Mouse (Mus musculus): ENCODE results near the gene Itpr1.

Itpr1 gene

DNA sequence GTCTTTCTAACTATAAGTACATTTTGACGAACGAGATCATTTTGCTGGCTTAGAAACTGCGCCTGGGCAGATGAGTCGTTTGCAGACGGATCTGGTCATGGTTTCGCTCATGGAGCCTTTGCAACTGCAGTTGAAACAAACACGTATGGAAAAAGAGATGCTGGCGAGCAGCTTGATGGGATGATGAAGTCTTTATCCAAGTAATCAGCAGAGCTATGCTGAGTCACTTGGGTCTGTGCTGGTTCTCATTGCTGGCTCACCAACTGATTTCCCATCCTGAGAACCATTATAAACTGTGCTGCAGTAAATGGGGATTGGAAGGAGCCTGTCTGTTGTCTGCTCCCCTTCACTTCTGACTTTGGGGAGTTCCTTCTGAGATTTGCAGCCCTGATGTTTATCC lies 31.7 kb downstream of the Itpr1 start:
- no peak for DNase-seq (ENCODE audit: low spot score)

DNA sequence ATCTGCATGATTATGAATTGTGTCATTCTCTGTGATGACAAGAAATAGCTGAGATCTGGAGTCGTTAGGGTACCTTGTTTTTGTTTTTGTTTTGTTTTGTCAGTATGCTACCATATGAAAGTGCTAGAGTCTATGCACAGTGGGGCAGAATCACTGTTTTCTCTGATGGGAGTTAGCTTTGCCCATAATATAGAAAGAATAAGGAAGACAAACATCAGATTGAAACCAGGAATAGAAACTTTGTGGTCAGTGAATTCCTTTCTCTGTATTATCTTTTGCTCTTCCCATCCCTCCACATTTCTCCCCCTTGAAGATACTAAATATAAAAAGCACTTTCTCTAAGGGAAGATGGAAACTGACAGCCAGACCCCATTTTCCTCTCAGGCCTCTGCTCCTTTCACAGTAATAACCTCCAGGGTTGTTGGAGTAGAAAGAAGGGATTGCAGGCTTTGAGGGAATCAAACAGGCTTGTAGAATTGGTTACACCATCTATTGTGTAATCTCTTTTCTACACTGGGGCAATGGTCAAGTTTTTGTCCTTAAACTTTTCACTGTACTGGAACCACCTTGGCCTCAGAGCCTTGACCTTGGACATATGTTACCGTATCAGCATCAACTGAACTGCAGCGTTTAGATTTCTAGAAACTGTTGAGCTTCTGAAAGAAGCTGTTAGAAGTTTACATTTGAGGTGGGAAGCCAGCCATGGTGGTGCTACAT lies 33.6 kb downstream of the Itpr1 start:
- no peak for DNase-seq (ENCODE audit: low spot score)

DNA sequence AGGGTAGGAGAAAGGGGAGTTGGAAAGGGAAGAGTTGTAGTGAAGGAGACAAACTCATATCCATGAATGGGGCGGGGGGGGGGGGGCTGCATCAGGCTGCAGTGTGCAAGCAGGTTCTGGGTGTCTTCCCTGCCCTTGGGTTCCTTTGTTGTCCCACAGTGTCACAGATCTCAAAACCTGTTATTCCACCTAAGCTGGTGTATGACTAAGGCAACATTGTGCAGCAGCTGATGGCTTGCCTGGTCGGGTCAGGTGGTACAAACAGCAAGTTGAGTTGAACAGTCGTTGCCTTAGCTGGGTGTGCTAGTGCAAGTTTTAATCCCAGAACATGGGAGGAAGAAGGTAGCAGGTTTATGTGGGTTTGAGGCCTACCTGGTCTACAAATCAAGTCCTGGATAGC lies 34.3 kb downstream of the Itpr1 start:
- no peak for DNase-seq (ENCODE audit: low spot score)

DNA sequence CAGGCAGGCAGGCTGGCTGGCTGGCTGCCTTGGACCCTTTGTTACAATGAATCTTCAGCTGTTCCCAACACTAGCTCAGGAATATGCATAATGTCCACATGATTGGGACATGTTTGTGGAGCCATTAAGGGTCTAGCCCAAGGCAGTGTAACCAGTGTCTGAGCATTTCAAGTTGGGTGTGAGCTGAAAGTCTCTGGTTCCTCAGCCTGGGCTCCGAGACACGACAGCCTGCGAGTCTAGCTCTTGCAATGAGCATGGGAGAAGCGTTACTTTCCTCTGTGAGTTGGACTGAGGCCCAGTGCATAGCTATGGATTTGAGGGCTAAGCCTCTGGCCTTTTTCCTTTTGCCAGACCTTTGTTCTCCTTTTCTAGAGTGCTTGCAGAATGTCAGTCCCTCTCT lies 35.6 kb downstream of the Itpr1 start:
- no peak for DNase-seq (ENCODE audit: low spot score)

DNA sequence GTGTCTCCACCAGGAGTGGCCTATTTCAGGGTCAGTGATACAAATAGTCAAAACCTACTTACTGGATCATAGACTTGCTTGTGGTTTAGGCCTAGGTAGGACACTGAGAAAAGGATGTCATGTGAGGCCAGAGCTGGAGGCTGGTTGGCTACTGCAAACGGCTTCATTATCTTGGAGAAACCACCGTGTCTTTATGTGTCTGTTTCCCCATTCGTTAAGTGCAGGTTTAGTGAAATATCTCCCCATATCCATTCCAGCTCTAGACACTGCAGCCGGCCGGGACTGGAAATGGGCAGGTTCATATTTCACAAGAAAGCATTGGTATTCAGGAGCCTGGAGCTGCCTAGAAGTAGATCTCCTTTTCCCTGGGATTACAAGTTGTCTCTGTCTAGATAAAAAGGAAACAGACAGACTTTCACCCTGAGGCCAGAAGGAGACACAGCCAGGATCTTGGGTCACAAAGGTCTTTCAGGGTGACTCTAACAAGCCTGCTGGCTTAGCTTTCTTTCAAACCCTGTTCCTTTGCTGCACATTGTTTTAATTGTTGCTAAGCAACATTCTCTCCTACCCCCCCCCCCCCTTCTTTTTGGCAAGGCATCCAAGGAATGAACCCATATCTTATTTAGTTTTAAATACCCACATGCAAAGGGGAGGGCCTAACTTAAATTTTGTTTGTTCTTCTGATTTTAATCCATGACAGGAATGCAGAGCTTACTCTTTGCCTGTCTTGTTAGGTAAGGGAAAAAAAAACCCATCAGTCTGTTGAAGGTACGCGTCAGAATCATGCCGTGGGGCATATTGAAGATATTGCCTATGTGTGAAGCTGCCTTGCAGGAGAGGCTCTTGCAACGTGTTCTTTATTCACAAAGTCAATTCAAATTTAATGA lies 36.4 kb downstream of the Itpr1 start:
- DNase-seq (ENCODE audit: low spot score): no peak

DNA sequence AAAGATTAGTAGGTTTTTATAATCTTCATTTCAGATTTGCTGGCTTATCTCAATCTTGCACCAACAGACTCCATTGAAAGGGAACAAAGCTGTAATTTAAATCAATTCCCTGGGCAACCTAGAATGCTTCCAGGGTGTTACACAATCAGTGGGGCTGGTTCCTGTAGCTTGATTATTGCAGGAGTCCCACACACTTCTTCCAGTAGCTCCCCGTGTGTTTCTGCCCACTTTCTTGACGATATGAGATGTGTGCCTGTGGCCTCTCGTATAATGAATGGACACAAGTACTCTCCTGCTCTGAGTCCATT lies 37.0 kb downstream of the Itpr1 start:
- no peak for DNase-seq (ENCODE audit: low spot score)

DNA sequence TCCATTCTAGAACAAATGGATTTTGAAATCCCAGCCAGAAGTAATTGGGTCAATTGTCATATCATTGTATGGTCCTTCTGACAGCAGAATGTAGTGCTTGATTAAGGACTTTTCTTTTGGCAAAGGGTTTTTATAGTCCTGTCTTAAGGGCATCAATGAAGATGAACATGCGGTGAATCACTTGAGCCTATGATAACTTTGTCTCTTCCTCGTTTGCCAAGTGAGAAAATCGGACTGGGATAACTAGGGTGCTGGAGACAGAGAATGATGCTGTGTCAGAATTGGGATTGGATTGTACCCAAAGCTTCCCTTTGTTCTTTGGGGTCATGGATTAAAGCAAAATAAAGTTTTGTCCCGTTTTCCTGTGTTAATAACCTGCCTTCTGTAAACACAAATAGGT lies 37.5 kb downstream of the Itpr1 start:
- no peak for DNase-seq (ENCODE audit: low spot score)

DNA sequence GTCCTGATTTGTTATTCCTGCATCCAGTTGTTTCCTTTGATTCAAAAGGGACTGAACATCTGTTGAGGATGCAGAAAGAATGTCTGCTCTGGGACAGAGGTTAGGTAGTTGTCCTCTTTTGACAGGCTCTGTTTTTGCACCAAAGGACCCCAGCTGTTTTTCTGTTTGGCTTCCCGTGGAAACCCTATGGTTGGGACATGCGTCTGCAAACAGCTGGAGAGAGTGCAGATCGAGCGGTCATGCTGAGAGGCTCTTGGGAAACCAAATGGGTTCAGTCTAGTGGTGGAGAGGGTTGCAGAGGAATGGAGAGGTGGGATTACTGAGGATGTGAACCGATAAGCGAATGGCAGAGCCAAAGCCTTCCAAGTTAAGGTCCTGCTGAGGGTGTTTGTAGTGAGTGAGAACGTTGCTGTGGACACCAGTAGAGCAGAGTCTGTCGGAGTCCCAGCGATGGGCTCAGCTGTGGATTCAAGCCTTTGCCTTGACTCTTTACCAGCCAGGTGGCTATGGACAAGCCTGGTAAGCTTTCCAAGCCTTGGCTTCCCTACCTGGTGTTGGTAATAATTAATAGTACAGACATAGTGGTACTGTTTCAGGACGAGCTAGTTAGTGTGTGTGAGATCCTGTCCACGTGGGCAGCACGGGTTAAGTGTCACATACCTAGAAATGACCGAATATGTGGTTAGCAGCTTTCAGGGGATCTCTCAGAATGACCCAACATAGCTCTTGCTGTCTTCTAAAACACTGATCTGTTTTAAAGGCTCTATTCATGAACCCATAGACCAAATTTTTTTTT lies 39.9 kb downstream of the Itpr1 start:
- DNase-seq (ENCODE audit: low spot score): no peak

DNA sequence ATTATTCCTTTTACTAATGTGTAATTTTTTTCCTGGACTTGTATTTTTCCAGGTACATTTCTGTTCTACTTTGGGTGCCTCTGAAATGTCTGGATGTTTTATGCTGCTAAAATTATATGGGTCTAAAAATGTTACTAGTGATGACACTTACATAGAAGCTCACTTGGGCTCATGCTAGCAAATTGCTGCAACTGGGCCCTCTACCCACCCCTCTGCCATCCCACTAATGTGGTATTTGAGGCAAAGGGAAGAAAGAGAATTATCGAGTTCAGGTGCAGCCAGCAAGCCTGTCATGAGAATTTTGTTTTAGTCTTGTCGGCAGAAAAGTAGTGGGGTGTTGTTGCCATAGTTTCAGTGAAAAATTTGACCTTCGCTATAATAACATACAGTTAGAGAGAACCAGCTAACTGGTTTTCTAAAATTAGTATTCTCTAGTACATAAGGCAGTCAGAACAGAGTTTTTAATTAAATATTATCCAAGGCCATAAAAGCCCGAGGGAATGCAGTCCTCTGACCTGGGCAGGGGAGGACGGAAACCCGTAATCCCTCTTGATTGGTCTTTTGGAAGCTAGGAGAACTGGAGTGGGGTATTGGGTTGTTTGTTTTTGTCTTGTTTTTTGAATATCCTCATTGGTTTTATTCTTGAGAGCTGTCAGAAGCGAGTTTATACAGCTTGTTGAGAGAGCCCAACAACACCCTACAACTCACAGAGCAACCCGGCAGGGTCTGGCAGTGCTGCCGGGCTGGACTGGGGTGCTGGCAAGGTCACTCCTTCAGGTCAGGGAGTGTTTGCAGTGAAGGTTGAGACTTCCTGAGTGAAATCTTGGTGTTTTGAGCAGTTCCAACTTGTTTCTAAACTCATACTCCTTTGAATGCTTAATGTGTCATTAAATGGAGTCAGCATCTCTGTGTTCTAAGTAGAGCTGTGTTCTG lies 41.5 kb downstream of the Itpr1 start:
- no peak for DNase-seq (ENCODE audit: low spot score)

DNA sequence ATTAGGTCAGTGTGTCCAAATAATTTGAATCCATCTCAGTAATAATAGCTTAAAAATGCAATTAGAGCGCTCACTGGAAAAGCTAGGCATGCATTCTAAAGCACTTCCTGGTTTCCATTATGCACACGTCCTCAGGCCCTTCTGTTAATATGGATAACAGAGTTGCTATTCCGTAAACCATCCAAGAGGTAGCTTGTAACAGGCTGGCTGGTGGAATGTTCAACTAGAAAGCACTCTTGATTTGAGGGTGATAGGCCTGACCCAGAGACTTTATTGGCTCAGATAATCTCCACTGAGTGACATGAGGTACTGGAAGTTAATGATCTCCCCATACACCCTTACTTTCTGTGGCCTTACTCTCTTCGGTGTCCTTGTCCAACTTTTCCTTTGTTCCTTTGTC lies 43.0 kb downstream of the Itpr1 start:
- no peak for DNase-seq (ENCODE audit: low spot score)

DNA sequence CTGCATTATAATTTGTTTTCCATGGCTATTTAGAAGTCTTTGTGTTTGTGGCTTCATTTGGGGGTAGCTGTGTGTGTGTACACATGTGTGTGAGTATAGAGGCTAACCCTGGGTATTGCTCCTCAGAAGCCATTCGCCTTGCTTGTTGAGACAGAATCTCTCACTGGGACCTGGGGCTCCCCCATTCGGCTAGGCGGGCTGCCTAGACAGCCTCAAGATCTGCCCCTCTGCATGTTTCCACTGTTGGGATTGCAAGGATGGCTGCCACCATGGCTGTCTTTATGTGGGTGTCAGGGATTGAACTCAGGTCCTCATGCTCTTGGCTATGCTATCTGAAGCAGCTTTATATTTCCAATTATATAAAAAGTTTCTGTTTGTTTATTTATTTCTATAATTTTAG lies 44.3 kb downstream of the Itpr1 start:
- DNase-seq (ENCODE audit: low spot score): no peak

DNA sequence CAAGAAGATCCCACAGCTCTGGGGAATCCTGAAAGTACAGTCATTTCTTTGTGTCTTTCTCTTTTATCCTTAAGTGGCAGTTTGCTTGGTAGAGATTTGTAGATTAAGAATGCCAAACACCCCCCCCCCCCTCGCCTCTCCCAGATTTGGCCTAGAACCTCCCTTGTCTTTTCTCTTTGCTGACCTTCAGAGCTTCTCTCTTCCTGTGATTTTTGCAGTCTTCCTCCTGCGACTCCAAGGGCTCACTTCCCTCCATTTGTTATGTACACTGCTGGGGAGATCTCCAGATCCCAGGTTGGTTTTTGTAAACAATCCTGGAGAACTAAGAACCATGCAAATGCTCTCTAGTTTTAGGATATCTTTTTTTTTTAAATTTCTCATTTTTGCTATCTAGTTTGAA lies 45.7 kb downstream of the Itpr1 start:
- DNase-seq (ENCODE audit: low spot score): no peak

DNA sequence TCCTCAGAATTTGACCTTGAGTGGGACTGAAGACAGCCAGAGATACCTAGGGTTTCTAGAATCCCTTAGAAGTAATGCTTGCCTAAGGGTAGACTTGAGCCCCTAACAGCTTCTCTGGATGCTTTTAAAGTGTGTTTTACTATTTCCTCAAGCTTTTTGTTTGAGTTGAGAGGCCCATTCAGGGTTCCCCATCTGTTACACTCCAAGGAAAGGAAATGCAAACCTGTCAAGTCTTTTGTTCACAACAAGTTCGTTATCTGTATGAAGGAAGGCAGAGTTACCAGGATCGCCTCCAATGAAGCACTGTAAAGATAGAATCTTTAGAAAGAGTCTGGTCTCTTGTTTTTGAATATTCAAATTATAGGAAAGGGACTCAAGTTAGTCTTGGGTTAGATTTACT lies 46.8 kb downstream of the Itpr1 start:
- no peak for DNase-seq (ENCODE audit: low spot score)

DNA sequence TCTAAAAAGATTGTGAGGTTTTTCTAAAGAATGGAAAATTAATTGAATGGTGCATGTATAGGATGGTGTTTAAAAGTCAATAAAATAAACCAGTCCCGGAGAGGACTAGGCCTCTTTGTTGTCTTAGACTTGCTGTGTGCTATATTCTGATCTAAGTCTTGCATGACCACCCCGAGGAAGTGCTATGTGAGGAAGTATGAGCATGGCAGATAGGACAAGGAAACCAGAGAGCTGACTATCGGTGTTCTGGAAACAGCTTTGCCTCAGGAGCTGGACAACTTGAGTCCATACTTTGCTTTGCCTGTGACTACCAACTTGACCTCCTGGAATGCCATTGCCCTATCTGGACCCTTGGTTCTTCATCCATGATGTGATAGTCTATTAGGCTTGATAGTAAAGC lies 48.6 kb downstream of the Itpr1 start:
- no peak for DNase-seq (ENCODE audit: low spot score)

DNA sequence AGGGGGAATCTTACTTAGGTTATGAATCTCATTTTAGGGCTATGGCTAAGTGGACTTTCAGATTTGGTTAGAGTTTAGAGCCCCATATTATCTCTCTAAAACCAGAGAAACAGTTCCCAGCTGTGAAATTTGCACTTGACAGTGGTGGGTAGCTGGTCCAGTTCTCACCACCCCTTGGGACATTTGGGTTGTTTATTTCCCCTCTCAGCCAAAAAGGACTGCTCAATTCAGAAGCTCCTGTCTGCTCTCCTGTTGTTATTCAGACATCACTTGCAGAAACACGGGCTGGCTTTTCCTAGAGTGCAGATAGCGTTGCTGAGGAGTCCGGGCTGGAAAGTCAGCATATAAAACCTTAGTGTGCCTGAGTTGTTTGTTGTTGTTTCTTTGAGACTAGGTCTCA lies 51.3 kb downstream of the Itpr1 start:
- no peak for DNase-seq (ENCODE audit: low spot score)

DNA sequence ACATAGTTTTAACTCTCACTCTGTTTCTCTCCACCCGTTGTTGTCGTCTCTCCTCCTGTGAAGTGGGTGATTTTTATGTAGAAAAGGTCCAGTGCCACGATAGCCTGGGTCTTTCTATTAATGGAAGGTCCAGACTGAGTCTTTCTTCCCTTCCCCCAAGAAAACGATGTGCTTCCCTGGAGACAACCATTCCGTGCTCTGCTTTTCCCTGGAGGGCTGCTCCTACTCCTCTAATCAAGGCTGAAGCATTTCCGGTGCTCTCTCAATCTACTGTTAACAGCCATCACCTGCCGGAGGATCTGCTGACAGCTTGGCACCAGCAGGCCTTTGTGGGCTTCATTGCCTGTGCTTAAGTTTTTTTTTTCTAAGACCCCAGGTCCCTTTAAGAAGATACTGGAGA lies 60.6 kb downstream of the Itpr1 start:
- DNase-seq (ENCODE audit: low spot score): no peak

DNA sequence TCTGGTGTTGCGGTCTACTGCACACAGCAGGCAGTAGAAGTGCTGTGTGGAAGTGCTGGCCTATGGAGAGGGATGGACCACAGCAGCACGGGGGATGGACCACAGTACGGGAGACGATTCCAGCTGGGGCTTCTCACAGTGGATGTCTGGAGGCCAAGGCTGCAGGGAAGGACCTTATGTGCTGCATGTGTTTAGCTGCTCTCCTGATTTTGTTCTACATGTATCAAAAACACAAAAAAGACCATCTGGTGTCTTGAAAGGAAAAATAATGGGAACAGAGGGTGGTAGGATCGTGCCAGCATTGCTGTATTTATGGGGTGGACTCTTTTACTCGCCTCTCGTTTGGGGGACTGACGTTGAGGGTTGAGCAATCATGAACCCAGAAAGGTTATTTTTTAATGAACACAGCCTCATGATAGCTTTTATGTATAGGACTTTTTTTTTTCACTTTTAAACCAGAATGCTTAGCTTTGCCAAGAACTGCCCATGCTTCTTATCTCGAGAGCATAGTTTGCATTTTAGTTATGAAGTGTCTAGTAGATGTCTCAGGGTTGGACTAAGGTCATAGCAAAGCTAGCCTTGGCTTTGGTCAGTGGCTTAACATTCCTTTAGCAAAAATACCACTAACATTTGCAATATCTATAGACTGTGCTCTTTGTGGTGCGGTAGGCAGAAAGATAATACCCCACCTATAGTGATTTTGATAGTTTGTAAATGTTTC lies 61.6 kb downstream of the Itpr1 start:
- DNase-seq (ENCODE audit: low spot score): no peak

DNA sequence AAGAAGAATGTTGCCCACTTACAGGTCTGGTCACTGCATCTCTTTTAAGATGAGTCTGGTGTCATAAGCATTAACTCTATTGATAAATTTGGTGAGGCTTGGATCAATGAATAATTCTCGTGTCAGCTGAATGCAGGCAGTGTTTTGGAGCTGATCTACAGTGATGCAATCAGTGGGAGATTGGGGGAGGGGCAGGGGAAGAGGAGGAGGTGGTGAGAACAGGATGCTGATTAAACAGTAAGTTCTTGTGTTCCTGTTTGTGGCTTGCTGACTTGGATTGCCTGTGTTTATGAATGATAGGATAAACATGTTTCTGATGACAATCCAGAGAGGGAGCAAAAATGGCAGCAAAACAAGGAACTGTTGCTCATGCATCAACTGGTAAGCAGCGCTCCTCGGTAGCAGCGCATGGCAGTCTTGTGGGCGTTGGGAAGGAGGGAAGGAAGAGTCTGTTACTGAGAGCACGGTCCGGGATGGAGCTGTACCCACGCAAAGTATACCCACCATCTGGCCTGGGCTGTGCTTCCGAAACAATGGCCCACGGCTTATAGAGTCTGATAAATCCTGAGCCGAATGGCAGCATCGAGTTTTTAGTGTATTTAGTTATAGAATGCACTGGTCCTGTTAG lies 64.1 kb downstream of the Itpr1 start:
- no peak for DNase-seq (ENCODE audit: low spot score)

DNA sequence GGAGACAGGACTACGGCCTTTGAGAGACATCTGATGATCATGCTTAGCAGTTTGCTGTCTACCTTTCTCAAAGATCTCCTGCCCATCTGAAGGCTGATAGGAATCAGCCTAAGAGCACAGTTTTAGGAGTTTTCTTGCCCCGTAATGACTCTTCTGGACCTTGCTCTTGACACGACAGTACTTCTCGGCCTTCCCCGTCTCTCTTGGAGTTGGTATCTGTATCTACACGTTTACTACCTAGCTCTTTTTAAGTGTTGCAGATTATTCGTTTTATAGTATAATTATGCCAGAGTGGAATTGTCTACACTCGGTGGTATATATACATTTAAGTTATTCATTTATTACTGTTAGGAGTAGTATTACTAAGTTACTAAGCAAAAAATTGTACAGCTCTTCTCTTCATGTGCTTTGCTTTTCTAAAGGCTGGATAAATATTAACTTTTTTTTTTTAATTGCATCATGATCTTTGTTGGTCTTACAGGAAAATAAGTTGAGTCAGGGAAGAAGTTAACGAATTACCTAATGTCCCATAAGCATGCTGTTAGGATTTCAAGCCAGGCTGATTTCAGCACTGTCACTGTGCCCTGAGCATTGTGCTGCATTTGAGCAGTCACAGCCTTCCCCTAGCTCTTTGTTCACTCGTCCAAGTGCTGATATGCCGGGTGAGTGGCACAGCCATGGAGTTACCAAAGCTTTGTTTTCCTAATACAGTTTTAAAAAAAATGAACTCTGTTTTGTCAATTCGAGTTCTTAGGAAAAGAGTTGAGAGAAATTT lies 64.9 kb downstream of the Itpr1 start:
- no peak for DNase-seq (ENCODE audit: low spot score)

All from urinary bladder, postnatal 10 days (tissue).